ENCODE assay signal across 18 mouse cellular contexts in genomic region chr2:36092748-36093147, GRCm38 (mm10). TPM values are rescaled to one million over a fixed set of nuclear protein-coding genes. Genes with fewer than 3 reads are reported as not detected.
DNase-seq lines count a peak whose midpoint lies in the region; ATAC-seq lines count a peak whose summit lies in the region.
"Had no signal": no experiment of that assay in that cellular context is flagged by ENCODE, and none has a peak within 500 bp of the region (broad histone marks: within the 10 kb centered on the region; RNA-seq: fewer than 3 reads in every experiment).

No protein-coding gene starts in this region.

- H3K9ac ChIP-seq in hindbrain, embryonic 11.5 days (ENCODE audit: low read depth, low read length): no peak overlapping the region
- no peak overlapping the region for H3K9ac ChIP-seq in hindbrain, embryonic 14.5 days
- H3K9ac ChIP-seq in midbrain, embryonic 15.5 days: no peak overlapping the region
- no peak overlapping the region for H3K9ac ChIP-seq in kidney, embryonic 15.5 days
- H3K9ac ChIP-seq: forebrain, embryonic 12.5 days; liver, embryonic 14.5 days had no signal

- no peak overlapping the region for H3K4me2 ChIP-seq in hindbrain, embryonic 11.5 days (replicated peaks; ENCODE audit: low read depth, low read length)
- no peak overlapping the region for H3K4me2 ChIP-seq in hindbrain, embryonic 14.5 days (replicated peaks)
- no peak overlapping the region for H3K4me2 ChIP-seq in midbrain, embryonic 15.5 days
- H3K4me2 ChIP-seq in kidney, embryonic 15.5 days: no peak overlapping the region
- H3K4me2 ChIP-seq: forebrain, embryonic 12.5 days had no signal

- peaks cover 85% of the 10 kb centered on the region for H3K27me3 ChIP-seq in hindbrain, embryonic 11.5 days (ENCODE audit: control insufficient read depth, insufficient read depth, low read length)
- H3K27me3 ChIP-seq in hindbrain, embryonic 14.5 days (ENCODE audit: control insufficient read depth, insufficient read depth, low read length): peaks cover 100% of the 10 kb centered on the region
- peaks cover 100% of the 10 kb centered on the region for H3K27me3 ChIP-seq in midbrain, embryonic 10.5 days (ENCODE audit: low read depth, poor library complexity, severe bottlenecking)
- peaks cover 98% of the 10 kb centered on the region for H3K27me3 ChIP-seq in midbrain, embryonic 15.5 days (replicated peaks)
- peaks cover 100% of the 10 kb centered on the region for H3K27me3 ChIP-seq in kidney, embryonic 15.5 days

- peaks cover 8% of the 10 kb centered on the region; the same call in 1 of the 2 replicates for H3K4me1 ChIP-seq in hindbrain, embryonic 11.5 days (replicated peaks; ENCODE audit: control insufficient read depth, insufficient read depth, low read length)
- peaks cover 14% of the 10 kb centered on the region for H3K4me1 ChIP-seq in hindbrain, embryonic 14.5 days (replicated peaks; ENCODE audit: control insufficient read depth, insufficient read depth, low read length)
- peaks cover 16% of the 10 kb centered on the region for H3K4me1 ChIP-seq in midbrain, embryonic 10.5 days
- peaks cover 14% of the 10 kb centered on the region for H3K4me1 ChIP-seq in midbrain, embryonic 15.5 days
- peaks cover 41% of the 10 kb centered on the region for H3K4me1 ChIP-seq in kidney, embryonic 15.5 days

- 0% methylated on average over 4 of the region's 4 CpGs for WGBS in hindbrain, embryonic 11.5 days
- WGBS in hindbrain, embryonic 14.5 days: 1% methylated on average over 4 of the region's 4 CpGs
- 5% methylated on average over 4 of the region's 4 CpGs for WGBS in midbrain, embryonic 10.5 days
- WGBS in midbrain, embryonic 15.5 days: 4% methylated on average over 4 of the region's 4 CpGs
- 14% methylated on average over 4 of the region's 4 CpGs for WGBS in kidney, embryonic 15.5 days

- peak; percentile 49 for DNase-seq in hindbrain, embryonic 11.5 days (ENCODE audit: low spot score)
- DNase-seq in hindbrain, embryonic 14.5 days (ENCODE audit: low spot score): no peak
- peak; percentile 37 for DNase-seq in midbrain, embryonic 10.5 days (ENCODE audit: low spot score)
- no peak for DNase-seq in heart, postnatal 4 days
- DNase-seq in layer of hippocampus, adult 9-11 months: no peak
- DNase-seq: adrenal gland, adult 2 months; cerebellum, adult 11-12 months; heart, postnatal 14 days; lung, postnatal 36 days; thymus, postnatal 25 days had no signal

- H3K36me3 ChIP-seq in hindbrain, embryonic 11.5 days (ENCODE audit: control insufficient read depth, insufficient read depth, low read length): no peaks in the 10 kb centered on the region
- no peaks in the 10 kb centered on the region for H3K36me3 ChIP-seq in hindbrain, embryonic 14.5 days (replicated peaks; ENCODE audit: control insufficient read depth, insufficient read depth)
- H3K36me3 ChIP-seq in midbrain, embryonic 10.5 days: no peaks in the 10 kb centered on the region
- no peaks in the 10 kb centered on the region for H3K36me3 ChIP-seq in midbrain, embryonic 15.5 days (replicated peaks)
- no peaks in the 10 kb centered on the region for H3K36me3 ChIP-seq in kidney, embryonic 15.5 days
- H3K36me3 ChIP-seq: forebrain, embryonic 12.5 days had no signal

- ATAC-seq in hindbrain, embryonic 11.5 days (ENCODE audit: low FRiP score): no peak
- no peak for ATAC-seq in hindbrain, embryonic 14.5 days (ENCODE audit: low FRiP score)
- no peak for ATAC-seq in midbrain, embryonic 15.5 days (replicated peaks)
- ATAC-seq in kidney, embryonic 15.5 days (replicated peaks; ENCODE audit: low FRiP score): peak; percentile 35; the same call in 1 of the 2 replicates

- H3K27ac ChIP-seq in hindbrain, embryonic 11.5 days (ENCODE audit: low read depth, low read length): no peak overlapping the region
- no peak overlapping the region for H3K27ac ChIP-seq in hindbrain, embryonic 14.5 days
- H3K27ac ChIP-seq in midbrain, embryonic 10.5 days (replicated peaks): no peak overlapping the region
- H3K27ac ChIP-seq in midbrain, embryonic 15.5 days: no peak overlapping the region
- no peak overlapping the region for H3K27ac ChIP-seq in kidney, embryonic 15.5 days
- H3K27ac ChIP-seq: forebrain, embryonic 12.5 days; liver, embryonic 14.5 days had no signal

- no peaks in the 10 kb centered on the region for H3K9me3 ChIP-seq in hindbrain, embryonic 11.5 days (ENCODE audit: control insufficient read depth, low read length)
- H3K9me3 ChIP-seq in hindbrain, embryonic 14.5 days (ENCODE audit: control insufficient read depth, low read length): no peaks in the 10 kb centered on the region
- H3K9me3 ChIP-seq in midbrain, embryonic 10.5 days (replicated peaks): no peaks in the 10 kb centered on the region
- H3K9me3 ChIP-seq in midbrain, embryonic 15.5 days: no peaks in the 10 kb centered on the region
- no peaks in the 10 kb centered on the region for H3K9me3 ChIP-seq in kidney, embryonic 15.5 days (replicated peaks)
- H3K9me3 ChIP-seq: forebrain, embryonic 12.5 days had no signal

- H3K4me3 ChIP-seq in hindbrain, embryonic 11.5 days (ENCODE audit: low read depth, low read length): no peak overlapping the region
- no peak overlapping the region for H3K4me3 ChIP-seq in hindbrain, embryonic 14.5 days (replicated peaks; ENCODE audit: low read length)
- no peak overlapping the region for H3K4me3 ChIP-seq in midbrain, embryonic 10.5 days
- H3K4me3 ChIP-seq in midbrain, embryonic 15.5 days: no peak overlapping the region
- no peak overlapping the region for H3K4me3 ChIP-seq in kidney, embryonic 15.5 days (replicated peaks)
- H3K4me3 ChIP-seq: forebrain, embryonic 12.5 days had no signal

RNA-seq across cellular contexts. Expression of gene Lhx6, which starts 12.5 kb away (rescaled TPM):
- polyA plus RNA-seq in hindbrain, embryonic 11.5 days (2014; fragmentation: Nextera tagmentation; extraction: Ambion mirVana): 0.93 and 1.3 TPM in 2 replicates
- polyA plus RNA-seq in hindbrain, embryonic 14.5 days (2014; fragmentation: Nextera tagmentation; extraction: Ambion mirVana): 0.90 and 1.2 TPM in 2 replicates
- 1.2 and 1.6 TPM in 2 replicates for polyA plus RNA-seq in midbrain, embryonic 10.5 days (2016; fragmentation: Nextera tagmentation; extraction: Ambion mirVana)
- polyA plus RNA-seq in midbrain, embryonic 15.5 days (2015; fragmentation: Nextera tagmentation; extraction: Ambion mirVana): 4.5 and 5.2 TPM in 2 replicates
- 2.4 and 2.6 TPM in 2 replicates for polyA plus RNA-seq in kidney, embryonic 15.5 days (2015; fragmentation: Nextera tagmentation; extraction: Ambion mirVana)
- total RNA-seq in heart, postnatal 4 days (2021): 1 to 10 TPM; 6.7 to 8.6 TPM

RNA-seq across cellular contexts. Expression of gene Mrrf, which starts 43.4 kb away (rescaled TPM):
- 29.7 and 35.9 TPM in 2 replicates for polyA plus RNA-seq in hindbrain, embryonic 11.5 days (2014; fragmentation: Nextera tagmentation; extraction: Ambion mirVana)
- polyA plus RNA-seq in hindbrain, embryonic 14.5 days (2014; fragmentation: Nextera tagmentation; extraction: Ambion mirVana): 30.8 and 33.3 TPM in 2 replicates
- polyA plus RNA-seq in midbrain, embryonic 10.5 days (2016; fragmentation: Nextera tagmentation; extraction: Ambion mirVana): 25.6 and 30.1 TPM in 2 replicates
- 23.1 and 24.1 TPM in 2 replicates for polyA plus RNA-seq in midbrain, embryonic 15.5 days (2015; fragmentation: Nextera tagmentation; extraction: Ambion mirVana)
- 26.7 and 28.6 TPM in 2 replicates for polyA plus RNA-seq in kidney, embryonic 15.5 days (2015; fragmentation: Nextera tagmentation; extraction: Ambion mirVana)
- total RNA-seq in heart, postnatal 4 days (2021): 10 to 100 TPM; 37.3 to 39.1 TPM

RNA-seq across cellular contexts. Expression of gene Morn5, which starts 43.5 kb away (rescaled TPM):
- 3.6 and 4.0 TPM in 2 replicates for polyA plus RNA-seq in hindbrain, embryonic 11.5 days (2014; fragmentation: Nextera tagmentation; extraction: Ambion mirVana)
- 3.1 and 4.2 TPM in 2 replicates for polyA plus RNA-seq in hindbrain, embryonic 14.5 days (2014; fragmentation: Nextera tagmentation; extraction: Ambion mirVana)
- polyA plus RNA-seq in midbrain, embryonic 10.5 days (2016; fragmentation: Nextera tagmentation; extraction: Ambion mirVana): 0.20 and 0.35 TPM in 2 replicates
- 2.0 and 3.7 TPM in 2 replicates for polyA plus RNA-seq in midbrain, embryonic 15.5 days (2015; fragmentation: Nextera tagmentation; extraction: Ambion mirVana)
- 0.40 and 0.91 TPM in 2 replicates for polyA plus RNA-seq in kidney, embryonic 15.5 days (2015; fragmentation: Nextera tagmentation; extraction: Ambion mirVana)
- not detected for total RNA-seq in heart, postnatal 4 days (2021)
- total RNA-seq: adrenal gland, adult 2 months; gastrocnemius, adult 18-20 months; heart, adult 8-10 months; heart, postnatal 14 days had no signal
- polyA plus RNA-seq: adrenal gland, adult 2 months; liver, embryonic 14.5 days; neural tube, embryonic 11.5 days; spleen, adult 2 months had no signal

RNA-seq across cellular contexts. Expression of gene Ndufa8, which starts 43.5 kb away (rescaled TPM):
- 196 and 198 TPM in 2 replicates for polyA plus RNA-seq in hindbrain, embryonic 11.5 days (2014; fragmentation: Nextera tagmentation; extraction: Ambion mirVana)
- 324 and 335 TPM in 2 replicates for polyA plus RNA-seq in hindbrain, embryonic 14.5 days (2014; fragmentation: Nextera tagmentation; extraction: Ambion mirVana)
- polyA plus RNA-seq in midbrain, embryonic 10.5 days (2016; fragmentation: Nextera tagmentation; extraction: Ambion mirVana): 193 and 202 TPM in 2 replicates
- 290 and 315 TPM in 2 replicates for polyA plus RNA-seq in midbrain, embryonic 15.5 days (2015; fragmentation: Nextera tagmentation; extraction: Ambion mirVana)
- polyA plus RNA-seq in kidney, embryonic 15.5 days (2015; fragmentation: Nextera tagmentation; extraction: Ambion mirVana): 252 and 254 TPM in 2 replicates
- total RNA-seq in heart, postnatal 4 days (2021): 100 to 1,000 TPM; 487 to 501 TPM

RNA-seq across cellular contexts. Expression of gene Rbm18, which starts 43.8 kb away (rescaled TPM):
- polyA plus RNA-seq in hindbrain, embryonic 11.5 days (2014; fragmentation: Nextera tagmentation; extraction: Ambion mirVana): 121 and 131 TPM in 2 replicates
- 130 and 137 TPM in 2 replicates for polyA plus RNA-seq in hindbrain, embryonic 14.5 days (2014; fragmentation: Nextera tagmentation; extraction: Ambion mirVana)
- 80.8 and 95.4 TPM in 2 replicates for polyA plus RNA-seq in midbrain, embryonic 10.5 days (2016; fragmentation: Nextera tagmentation; extraction: Ambion mirVana)
- polyA plus RNA-seq in midbrain, embryonic 15.5 days (2015; fragmentation: Nextera tagmentation; extraction: Ambion mirVana): 146 and 147 TPM in 2 replicates
- 69.3 and 71.1 TPM in 2 replicates for polyA plus RNA-seq in kidney, embryonic 15.5 days (2015; fragmentation: Nextera tagmentation; extraction: Ambion mirVana)
- total RNA-seq in heart, postnatal 4 days (2021): 10 to 100 TPM; 41.4 to 42.7 TPM

Comparison
In these comparisons a context has a peak if more than half of its experiments do, and no peak if none do; other contexts are left out.
1. DNase-seq: peak in hindbrain, embryonic 11.5 days (single experiment) and midbrain, embryonic 10.5 days (single experiment); none in hindbrain, embryonic 14.5 days (single experiment), heart, postnatal 4 days (single experiment) and layer of hippocampus, adult 9-11 months (single experiment).